Mouse (Mus musculus): ENCODE measurements around the gene Gm20219.
A peak's percentile ranks its signal among the peaks of the same experiment; 100 is the strongest.

Gene Gm20219

GRCm38 (mm10) chr17:56552781-56553363, 1.3 kb downstream of the Gm20219 start:
- DNase-seq (ENCODE audit: low spot score in 2 of 2) = peak; percentile 58 to 65

- no peak for DNase-seq (ENCODE audit: low spot score in 2 of 2)
Measured at GRCm38 (mm10) chr17:56551841-56552581, 2.2 kb downstream of the Gm20219 start.

- DNase-seq (ENCODE audit: low spot score in 2 of 2) = no peak
Measured at GRCm38 (mm10) chr17:56550784-56551475, 3.3 kb downstream of the Gm20219 start.

- no peak for DNase-seq (ENCODE audit: low spot score in 2 of 2)
Measured at GRCm38 (mm10) chr17:56548605-56549105, 5.5 kb downstream of the Gm20219 start.

GRCm38 (mm10) chr17:56547846-56548604, 6.2 kb downstream of the Gm20219 start:
- DNase-seq (ENCODE audit: low spot score in 2 of 2) = no peak

GRCm38 (mm10) chr17:56547116-56547845, 6.9 kb downstream of the Gm20219 start:
- no peak for DNase-seq (ENCODE audit: low spot score in 2 of 2)

- no peak for DNase-seq (ENCODE audit: low spot score in 2 of 2)
Measured at GRCm38 (mm10) chr17:56546576-56546975, 7.6 kb downstream of the Gm20219 start.

GRCm38 (mm10) chr17:56545945-56546344, 8.2 kb downstream of the Gm20219 start:
- DNase-seq (ENCODE audit: low spot score in 2 of 2) = no peak

GRCm38 (mm10) chr17:56544699-56545387, 9.3 kb downstream of the Gm20219 start:
- DNase-seq (ENCODE audit: low spot score in 2 of 2) = no peak

GRCm38 (mm10) chr17:56543684-56544224, 10.4 kb downstream of the Gm20219 start:
- no peak for DNase-seq (ENCODE audit: low spot score in 2 of 2)

- DNase-seq (ENCODE audit: low spot score in 2 of 2) = no peak
Measured at GRCm38 (mm10) chr17:56542736-56543135, 11.5 kb downstream of the Gm20219 start.

- no peak for DNase-seq (ENCODE audit: low spot score in 2 of 2)
Measured at GRCm38 (mm10) chr17:56540562-56540975, 13.6 kb downstream of the Gm20219 start.

GRCm38 (mm10) chr17:56537912-56538311, 16.3 kb downstream of the Gm20219 start:
- no peak for DNase-seq (ENCODE audit: low spot score in 2 of 2)

- DNase-seq (ENCODE audit: low spot score in 2 of 2) = no peak
Measured at GRCm38 (mm10) chr17:56536874-56537273, 17.3 kb downstream of the Gm20219 start.

GRCm38 (mm10) chr17:56536192-56536591, 18.0 kb downstream of the Gm20219 start:
- DNase-seq (ENCODE audit: low spot score in 2 of 2) = no peak

- no peak for DNase-seq (ENCODE audit: low spot score in 2 of 2)
Measured at GRCm38 (mm10) chr17:56524943-56525342, 29.2 kb downstream of the Gm20219 start.

GRCm38 (mm10) chr17:56522744-56523143, 31.4 kb downstream of the Gm20219 start:
- no peak for DNase-seq (ENCODE audit: low spot score in 2 of 2)

- no peak for DNase-seq (ENCODE audit: low spot score in 2 of 2)
Measured at GRCm38 (mm10) chr17:56515690-56516410, 38.3 kb downstream of the Gm20219 start.

GRCm38 (mm10) chr17:56514916-56515315, 39.3 kb downstream of the Gm20219 start:
- DNase-seq (ENCODE audit: low spot score in 2 of 2) = no peak

GRCm38 (mm10) chr17:56514330-56514729, 39.9 kb downstream of the Gm20219 start:
- no peak for DNase-seq (ENCODE audit: low spot score in 2 of 2)
